Mouse (Mus musculus): ENCODE data around the gene Gm11639. TPM values are rescaled to one million over a fixed set of nuclear protein-coding genes. Genes with fewer than 3 reads are reported as not detected.
"Not testable (repeated sequence)": the region's sequence is repeated elsewhere in the genome, so short reads cannot be mapped to it uniquely, and the experiment has no call there.

The Gm11639 gene
- polyA plus RNA-seq, 1 experiment from 2014 or later, result not detected

GRCm38 (mm10) chr11:105125735-105126519, 440.4 kb downstream of the Gm11639 start, which contains the start of gene Mettl2:
TSS of gene Mettl2 (plus strand) at chr11:105126425.
- Histone ChIP-seq H3K27ac (peak within 1 kb of the TSS; percentile 83), H3K4me1 (peaks cover 11% of the 10 kb centered on the region), H3K27me3 (0 out of 2 replicates have a peak, but pooled peaks cover 3% of the 10 kb centered on the region), H3K9ac (peak within 1 kb of the TSS; percentile 72), H3K4me2 (peak within 1 kb of the TSS; percentile 86), H3K9me3 (no peaks in the 10 kb centered on the region), H3K36me3 (replicated peaks) (peaks cover 18% of the 10 kb centered on the region), H3K4me3 (replicated peaks) (peak within 1 kb of the TSS; percentile 92)
- peak; percentile 91 for ATAC-seq (ENCODE audit: low FRiP score)
- WGBS, result 1% methylated on average over 30 of the region's 38 CpGs

GRCm38 (mm10) chr11:105126520-105127029, 441.1 kb downstream of the Gm11639 start:
- Histone ChIP-seq H3K9me3 (no peaks in the 10 kb centered on the region), H3K4me2 (peak overlapping the region; percentile 86), H3K27ac (no peak overlapping the region), H3K4me1 (peaks cover 11% of the 10 kb centered on the region), H3K4me3 (replicated peaks) (peak overlapping the region; percentile 92), H3K9ac (peak overlapping the region; percentile 72), H3K36me3 (replicated peaks) (peaks cover 25% of the 10 kb centered on the region), H3K27me3 (0 out of 2 replicates have a peak, but pooled peaks cover 3% of the 10 kb centered on the region)
- ATAC-seq (ENCODE audit: low FRiP score), result no peak; the same call in 1 of the 2 replicates
- WGBS, result under 1% methylated on average over 49 of the region's 49 CpGs

DNA sequence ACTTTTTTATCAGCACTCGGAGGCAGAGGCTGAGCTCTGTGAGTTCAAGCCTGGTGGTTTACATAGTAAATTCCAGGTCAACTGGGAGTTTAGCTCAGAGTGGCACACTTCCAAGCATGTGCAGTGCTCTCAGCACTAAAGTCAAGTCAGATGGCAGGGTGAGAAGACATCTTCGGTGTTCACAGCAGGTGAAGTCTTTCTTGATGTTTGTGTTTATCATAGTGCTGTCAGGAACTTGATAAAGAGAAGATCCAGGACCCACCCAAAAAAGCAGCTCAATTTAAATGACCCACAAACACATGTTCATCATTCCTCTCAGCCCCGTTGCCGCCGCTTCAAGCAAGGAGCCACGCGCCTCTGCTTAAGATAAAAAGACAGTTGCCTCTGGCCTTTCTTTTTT, 450.2 kb downstream of the Gm11639 start:
- WGBS, result 92% methylated on average over 7 of the region's 7 CpGs
- H3K27ac ChIP-seq, result no peak overlapping the region
- no peak overlapping the region for H3K9ac ChIP-seq
- H3K9me3 ChIP-seq, result no peaks in the 10 kb centered on the region
- ATAC-seq (ENCODE audit: low FRiP score), result no peak
- H3K4me3 ChIP-seq (replicated peaks), result no peak overlapping the region
- H3K4me2 ChIP-seq, result no peak overlapping the region
- no peaks in the 10 kb centered on the region for H3K27me3 ChIP-seq
- H3K4me1 ChIP-seq, result no peaks in the 10 kb centered on the region
- peaks cover 95% of the 10 kb centered on the region for H3K36me3 ChIP-seq (replicated peaks)

GRCm38 (mm10) chr11:105137255-105137654, 451.7 kb downstream of the Gm11639 start:
- H3K9me3 ChIP-seq; H3K27me3 ChIP-seq; H3K27ac ChIP-seq; H3K9ac ChIP-seq; H3K4me1 ChIP-seq; H3K4me3 ChIP-seq (replicated peaks); H3K4me2 ChIP-seq; ATAC-seq (ENCODE audit: low FRiP score): not testable (repeated sequence)
- H3K36me3 ChIP-seq (replicated peaks), result peaks cover 86% of the 10 kb centered on the region
- WGBS, result 93% methylated on average over 2 of the region's 2 CpGs

DNA sequence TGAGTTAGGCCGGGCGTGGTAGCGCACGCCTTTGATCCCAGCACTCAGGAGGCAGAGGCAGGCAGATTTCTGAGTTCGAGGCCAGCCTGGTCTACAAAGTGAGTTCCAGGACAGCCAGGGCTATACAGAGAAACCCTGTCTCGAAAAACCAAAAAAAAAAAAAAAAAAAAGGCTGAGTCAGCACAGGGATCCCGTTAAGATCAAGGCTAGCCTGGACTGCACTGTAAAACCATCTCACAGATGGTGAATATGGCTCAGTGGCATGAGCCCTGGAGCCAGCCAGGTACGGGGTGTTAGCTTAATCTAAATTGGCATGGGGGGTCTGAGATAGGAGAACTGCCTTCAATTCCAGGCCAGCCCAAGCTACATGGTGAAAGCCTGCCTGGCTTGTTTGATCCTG, 455.0 kb downstream of the Gm11639 start:
- not testable (repeated sequence) for H3K27me3 ChIP-seq; H3K9ac ChIP-seq; H3K27ac ChIP-seq; H3K9me3 ChIP-seq; ATAC-seq (ENCODE audit: low FRiP score); H3K4me1 ChIP-seq; H3K4me2 ChIP-seq; H3K4me3 ChIP-seq (replicated peaks)
- WGBS, result 97% methylated on average over 7 of the region's 8 CpGs
- H3K36me3 ChIP-seq (replicated peaks), result peaks cover 54% of the 10 kb centered on the region

DNA sequence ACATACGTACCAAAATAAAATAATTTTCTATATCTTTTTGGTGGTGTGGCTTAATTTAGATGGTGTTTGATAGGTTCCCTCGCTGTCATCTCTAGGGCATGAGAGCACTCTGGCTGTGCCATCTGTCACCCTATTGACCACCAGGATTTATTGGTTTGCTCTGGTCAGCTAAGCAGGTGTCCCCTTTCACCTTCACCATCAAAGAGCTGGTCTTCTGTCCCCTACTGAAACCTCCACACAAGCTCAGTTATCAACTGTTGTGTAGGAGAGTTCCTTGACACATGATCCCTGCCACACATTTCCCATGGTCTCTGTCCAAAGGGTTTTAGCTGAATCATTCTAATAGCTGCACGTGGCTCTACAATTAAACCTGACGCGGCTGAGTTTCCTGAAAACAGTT, 455.6 kb downstream of the Gm11639 start:
- WGBS, result 95% methylated on average over 5 of the region's 5 CpGs
- no peaks in the 10 kb centered on the region for H3K27me3 ChIP-seq
- peaks cover 48% of the 10 kb centered on the region for H3K36me3 ChIP-seq (replicated peaks)
- H3K4me1 ChIP-seq, result no peaks in the 10 kb centered on the region
- no peak overlapping the region for H3K4me3 ChIP-seq (replicated peaks)
- no peaks in the 10 kb centered on the region for H3K9me3 ChIP-seq
- no peak for ATAC-seq (ENCODE audit: low FRiP score)
- H3K4me2 ChIP-seq, result no peak overlapping the region
- H3K27ac ChIP-seq, result no peak overlapping the region
- H3K9ac ChIP-seq, result no peak overlapping the region

GRCm38 (mm10) chr11:105143564-105143963, 458.1 kb downstream of the Gm11639 start:
- Histone ChIP-seq H3K4me3 (replicated peaks) (no peak overlapping the region), H3K36me3 (replicated peaks) (peaks cover 24% of the 10 kb centered on the region), H3K27ac (no peak overlapping the region), H3K4me1 (no peaks in the 10 kb centered on the region), H3K9me3 (no peaks in the 10 kb centered on the region), H3K9ac (no peak overlapping the region), H3K4me2 (no peak overlapping the region), H3K27me3 (no peaks in the 10 kb centered on the region)
- no peak for ATAC-seq (ENCODE audit: low FRiP score)

DNA sequence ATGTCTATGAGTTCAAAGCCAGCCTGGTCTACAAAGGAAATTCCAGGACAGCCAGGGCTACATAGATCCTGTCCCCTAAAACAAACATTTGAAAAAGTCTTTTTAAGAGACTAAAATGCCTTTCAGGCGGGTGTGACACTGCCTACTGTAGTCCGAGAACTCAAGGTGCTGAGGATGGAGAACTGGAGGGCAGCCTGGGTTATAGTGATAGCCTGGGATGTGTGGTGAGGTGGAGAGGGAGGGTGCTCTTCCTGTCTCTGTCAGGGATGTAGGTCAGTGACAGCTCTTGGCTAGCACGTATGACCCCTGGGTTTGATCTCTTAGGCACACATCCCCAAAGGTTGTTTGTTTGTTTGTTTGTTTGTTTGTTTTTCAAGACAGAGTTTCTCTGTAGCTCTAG, 458.6 kb downstream of the Gm11639 start:
- no peak overlapping the region for H3K9ac ChIP-seq
- H3K4me3 ChIP-seq (replicated peaks), result no peak overlapping the region
- H3K9me3 ChIP-seq, result no peaks in the 10 kb centered on the region
- H3K27me3 ChIP-seq, result no peaks in the 10 kb centered on the region
- no peak overlapping the region for H3K27ac ChIP-seq
- no peak for ATAC-seq (ENCODE audit: low FRiP score)
- peaks cover 20% of the 10 kb centered on the region for H3K36me3 ChIP-seq (replicated peaks)
- no peaks in the 10 kb centered on the region for H3K4me1 ChIP-seq
- WGBS, result 87% methylated on average over 3 of the region's 3 CpGs
- no peak overlapping the region for H3K4me2 ChIP-seq

DNA sequence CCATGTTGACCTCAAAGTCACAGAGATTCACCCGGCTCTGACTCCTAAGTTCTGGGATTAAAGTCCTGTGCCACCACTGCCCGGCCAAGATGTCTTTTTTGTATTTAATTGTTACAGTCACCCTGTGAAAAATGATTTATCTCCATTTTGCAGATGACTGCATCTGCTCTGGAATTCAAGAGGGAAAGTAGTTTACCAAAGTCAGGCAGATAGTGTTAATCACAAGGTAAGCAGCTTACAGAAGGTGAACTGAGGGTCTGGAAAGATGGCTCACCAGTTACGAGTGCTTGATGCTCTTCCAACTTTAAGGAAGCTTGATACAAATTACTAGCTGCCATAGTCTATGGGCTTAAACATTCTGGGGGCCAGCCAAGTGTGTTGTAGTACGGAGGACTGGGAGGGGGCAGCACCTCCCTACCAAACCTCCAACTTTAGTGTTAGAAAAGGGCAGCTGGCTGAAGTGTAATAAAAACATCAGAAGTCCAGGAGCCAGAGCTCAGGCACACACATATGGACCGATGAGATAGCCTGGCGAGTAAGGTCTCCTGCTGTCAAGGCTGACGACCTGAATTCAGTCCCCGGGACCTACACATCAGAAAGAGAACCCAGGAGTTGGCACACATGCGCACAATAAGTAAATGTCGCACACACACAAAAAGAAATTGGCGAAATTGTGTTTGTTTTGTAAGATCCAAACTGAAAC, 459.2 kb downstream of the Gm11639 start:
- H3K9me3 ChIP-seq, result no peaks in the 10 kb centered on the region
- no peak overlapping the region for H3K27ac ChIP-seq
- 85% methylated on average over 11 of the region's 11 CpGs for WGBS
- H3K9ac ChIP-seq, result no peak overlapping the region
- no peak overlapping the region for H3K4me3 ChIP-seq (replicated peaks)
- no peaks in the 10 kb centered on the region for H3K27me3 ChIP-seq
- no peak overlapping the region for H3K4me2 ChIP-seq
- H3K36me3 ChIP-seq (replicated peaks), result peaks cover 14% of the 10 kb centered on the region
- H3K4me1 ChIP-seq, result no peaks in the 10 kb centered on the region
- ATAC-seq (ENCODE audit: low FRiP score), result no peak

GRCm38 (mm10) chr11:105145211-105145610, 459.7 kb downstream of the Gm11639 start:
- WGBS, result 93% methylated on average over 10 of the region's 10 CpGs
- Histone ChIP-seq H3K9ac (no peak overlapping the region; the same call in 1 of the 2 replicates), H3K9me3 (no peaks in the 10 kb centered on the region), H3K36me3 (replicated peaks) (peaks cover 9% of the 10 kb centered on the region), H3K4me2 (no peak overlapping the region), H3K27me3 (no peaks in the 10 kb centered on the region), H3K4me3 (replicated peaks) (no peak overlapping the region), H3K27ac (no peak overlapping the region), H3K4me1 (no peaks in the 10 kb centered on the region)
- ATAC-seq (ENCODE audit: low FRiP score), result no peak

GRCm38 (mm10) chr11:105146593-105146992, 461.1 kb downstream of the Gm11639 start, which contains the start of gene Gm10842:
TSS of gene Gm10842 (plus strand) at chr11:105146893.
- Histone ChIP-seq H3K27me3 (no peaks in the 10 kb centered on the region), H3K27ac (no peak within 1 kb of the TSS), H3K36me3 (replicated peaks) (no peaks in the 10 kb centered on the region), H3K9me3 (no peaks in the 10 kb centered on the region), H3K4me1 (peaks cover 6% of the 10 kb centered on the region; the same call in 1 of the 2 replicates), H3K4me3 (replicated peaks) (no peak within 1 kb of the TSS), H3K4me2 (no peak within 1 kb of the TSS), H3K9ac (no peak within 1 kb of the TSS)
- 74% methylated on average over 3 of the region's 3 CpGs for WGBS
- no peak for ATAC-seq (ENCODE audit: low FRiP score)

DNA sequence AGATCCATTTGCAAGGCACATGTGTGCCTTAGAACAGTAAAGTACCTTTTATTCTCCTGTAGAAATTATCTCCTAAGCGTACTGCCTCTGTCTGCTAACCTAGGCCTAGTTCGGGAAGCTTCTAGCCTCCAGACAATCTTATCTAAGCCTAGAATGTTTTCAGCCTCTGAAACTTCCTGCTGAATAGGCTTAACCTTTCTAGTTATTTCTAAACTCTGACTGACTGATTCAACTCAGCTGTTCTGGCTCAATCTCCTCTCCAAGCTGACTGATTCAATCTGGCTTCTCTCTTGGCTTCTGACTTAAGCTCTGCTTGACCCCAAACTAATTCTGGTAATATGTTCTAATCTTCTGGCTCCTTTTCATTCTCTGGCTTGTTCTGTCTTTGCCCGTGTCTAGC, 463.8 kb downstream of the Gm11639 start:
- Histone ChIP-seq H3K9ac (no peak overlapping the region), H3K27me3 (no peaks in the 10 kb centered on the region), H3K36me3 (replicated peaks) (no peaks in the 10 kb centered on the region), H3K27ac (no peak overlapping the region), H3K4me3 (replicated peaks) (no peak overlapping the region), H3K4me2 (no peak overlapping the region), H3K4me1 (peaks cover 15% of the 10 kb centered on the region), H3K9me3 (no peaks in the 10 kb centered on the region)
- 85% methylated on average over 3 of the region's 3 CpGs for WGBS
- ATAC-seq (ENCODE audit: low FRiP score), result no peak

Data from forebrain, embryonic 12.5 days (tissue).